Mouse (Mus musculus) layer of hippocampus, adult 9-11 months (tissue): ENCODE data around the gene Gpr139.

Experiments used
- DNase-seq: peaks from one replicate; pipeline ENCODE4 v3.0.0; 2022

Gpr139 gene

GRCm38 (mm10) chr7:119184341-119185143 lies at the start of gene Gpr139:
TSS of gene Gpr139 (minus strand) at chr7:119184603.
- DNase-seq: peak; percentile 26

- DNase-seq: no peak
Observed at GRCm38 (mm10) chr7:119230971-119231370, 46.6 kb upstream of the Gpr139 start.

- DNase-seq: no peak
Observed at GRCm38 (mm10) chr7:119222706-119223105, 38.3 kb upstream of the Gpr139 start.

- DNase-seq: no peak
Observed at GRCm38 (mm10) chr7:119219121-119219520, 34.7 kb upstream of the Gpr139 start.

GRCm38 (mm10) chr7:119207251-119207650 lies 22.8 kb upstream of the Gpr139 start:
- no peak for DNase-seq

GRCm38 (mm10) chr7:119186374-119186773 lies 2.0 kb upstream of the Gpr139 start:
- peak; percentile 14 for DNase-seq

GRCm38 (mm10) chr7:119185181-119185940 lies 958 bp upstream of the Gpr139 start:
- no peak for DNase-seq

- no peak for DNase-seq
Observed at GRCm38 (mm10) chr7:119181053-119181452, 3.4 kb downstream of the Gpr139 start.

- no peak for DNase-seq
Observed at GRCm38 (mm10) chr7:119160015-119160414, 24.4 kb downstream of the Gpr139 start.

- no peak for DNase-seq
Observed at GRCm38 (mm10) chr7:119111771-119112170, 72.6 kb downstream of the Gpr139 start.

- DNase-seq: no peak
Observed at GRCm38 (mm10) chr7:119105878-119106277, 78.5 kb downstream of the Gpr139 start.

- DNase-seq: no peak
Observed at GRCm38 (mm10) chr7:119096583-119096982, 87.8 kb downstream of the Gpr139 start.
